Comparison of ENCODE assay signal across 13 mouse cellular contexts in genomic region chr1:81280978-81281377, GRCm38 (mm10).
DNase-seq lines count a peak whose midpoint lies in the region; ATAC-seq and TF ChIP-seq lines count a peak whose summit lies in the region.
"Had no signal": no experiment of that assay in that cellular context is flagged by ENCODE, and none has a peak within 500 bp of the region (broad histone marks: within the 10 kb centered on the region; RNA-seq: fewer than 3 reads in every experiment).

No protein-coding gene starts in this region.

- 0 out of 2 replicates have a peak, but pooled peaks cover 7% of the 10 kb centered on the region for H3K9me3 ChIP-seq in hindbrain, embryonic 10.5 days
- no peaks in the 10 kb centered on the region for H3K9me3 ChIP-seq in hindbrain, embryonic 12.5 days (replicated peaks)
- no peaks in the 10 kb centered on the region for H3K9me3 ChIP-seq in forebrain, embryonic 16.5 days (ENCODE audit: control insufficient read depth, low read length)
- H3K9me3 ChIP-seq in neural tube, embryonic 13.5 days = no peaks in the 10 kb centered on the region
- H3K9me3 ChIP-seq: stomach, embryonic 15.5 days had no signal

- H3K4me2 ChIP-seq in hindbrain, embryonic 12.5 days (replicated peaks) = no peak overlapping the region
- no peak overlapping the region for H3K4me2 ChIP-seq in forebrain, embryonic 16.5 days (ENCODE audit: low read length)
- no peak overlapping the region for H3K4me2 ChIP-seq in neural tube, embryonic 13.5 days
- H3K4me2 ChIP-seq: lung, embryonic 14.5 days; stomach, embryonic 15.5 days had no signal

- H3K4me1 ChIP-seq in hindbrain, embryonic 10.5 days (replicated peaks) = 0 out of 2 replicates have a peak, but pooled peaks cover 3% of the 10 kb centered on the region
- H3K4me1 ChIP-seq in hindbrain, embryonic 12.5 days = no peaks in the 10 kb centered on the region
- no peaks in the 10 kb centered on the region for H3K4me1 ChIP-seq in forebrain, embryonic 16.5 days (replicated peaks; ENCODE audit: control insufficient read depth, insufficient read depth, low read length)
- peaks cover 4% of the 10 kb centered on the region for H3K4me1 ChIP-seq in neural tube, embryonic 13.5 days (replicated peaks)
- H3K4me1 ChIP-seq: stomach, embryonic 15.5 days had no signal

- TF ChIP-seq CTCF in brain, embryonic 14.5 days (IDR thresholded peaks at IDR 0.05; ENCODE audit: borderline replicate concordance, extremely low read depth, insufficient read depth, insufficient read length) = no peak

- no peaks in the 10 kb centered on the region for H3K27me3 ChIP-seq in hindbrain, embryonic 10.5 days (ENCODE audit: insufficient read depth, poor library complexity, severe bottlenecking)
- no peaks in the 10 kb centered on the region for H3K27me3 ChIP-seq in hindbrain, embryonic 12.5 days
- H3K27me3 ChIP-seq in forebrain, embryonic 16.5 days (replicated peaks; ENCODE audit: control insufficient read depth, insufficient read depth, low read length) = no peaks in the 10 kb centered on the region
- no peaks in the 10 kb centered on the region for H3K27me3 ChIP-seq in neural tube, embryonic 13.5 days
- H3K27me3 ChIP-seq: stomach, embryonic 15.5 days had no signal

- no peak overlapping the region for H3K9ac ChIP-seq in hindbrain, embryonic 12.5 days
- no peak overlapping the region for H3K9ac ChIP-seq in forebrain, embryonic 16.5 days (replicated peaks; ENCODE audit: low read depth, low read length)
- no peak overlapping the region for H3K9ac ChIP-seq in neural tube, embryonic 13.5 days
- H3K9ac ChIP-seq: lung, embryonic 14.5 days; stomach, embryonic 15.5 days had no signal

- WGBS in hindbrain, embryonic 10.5 days = 40% methylated on average over 9 of the region's 9 CpGs
- WGBS in hindbrain, embryonic 12.5 days = 47% methylated on average over 9 of the region's 9 CpGs
- WGBS in forebrain, embryonic 16.5 days = 37% methylated on average over 9 of the region's 9 CpGs
- WGBS in neural tube, embryonic 13.5 days = 41% methylated on average over 9 of the region's 9 CpGs

- TF ChIP-seq POLR2A in brain, embryonic 14.5 days (IDR thresholded peaks at IDR 0.05; ENCODE audit: borderline replicate concordance, extremely low read depth, insufficient read depth, insufficient read length, poor library complexity, severe bottlenecking) = no peak

- no peak overlapping the region for H3K4me3 ChIP-seq in hindbrain, embryonic 10.5 days
- H3K4me3 ChIP-seq in hindbrain, embryonic 12.5 days = no peak overlapping the region
- no peak overlapping the region for H3K4me3 ChIP-seq in forebrain, embryonic 16.5 days (replicated peaks; ENCODE audit: low read length)
- H3K4me3 ChIP-seq in neural tube, embryonic 13.5 days = no peak overlapping the region
- H3K4me3 ChIP-seq: erythroblast, embryonic 14.5 days; stomach, embryonic 15.5 days had no signal

- H3K36me3 ChIP-seq in hindbrain, embryonic 10.5 days = no peaks in the 10 kb centered on the region
- no peaks in the 10 kb centered on the region for H3K36me3 ChIP-seq in hindbrain, embryonic 12.5 days
- no peaks in the 10 kb centered on the region for H3K36me3 ChIP-seq in forebrain, embryonic 16.5 days (ENCODE audit: control insufficient read depth, insufficient read depth)
- H3K36me3 ChIP-seq in neural tube, embryonic 13.5 days = no peaks in the 10 kb centered on the region
- H3K36me3 ChIP-seq: stomach, embryonic 15.5 days had no signal

- no peak for ATAC-seq in hindbrain, embryonic 12.5 days (ENCODE audit: low FRiP score)
- ATAC-seq in forebrain, embryonic 16.5 days = peak; percentile 79
- ATAC-seq in neural tube, embryonic 13.5 days (ENCODE audit: low read depth) = no peak

- H3K27ac ChIP-seq in hindbrain, embryonic 10.5 days = no peak overlapping the region
- H3K27ac ChIP-seq in hindbrain, embryonic 12.5 days = no peak overlapping the region
- H3K27ac ChIP-seq in forebrain, embryonic 16.5 days (ENCODE audit: low read length) = no peak overlapping the region
- H3K27ac ChIP-seq in neural tube, embryonic 13.5 days (replicated peaks) = 0 out of 2 replicates have a peak overlapping the region, but pooled peaks have one; percentile 14
- H3K27ac ChIP-seq: stomach, embryonic 15.5 days had no signal

- peak; percentile 4 for DNase-seq in hindbrain, embryonic 10.5 days (ENCODE audit: low spot score)
- peak; percentile 73 for DNase-seq in brain, embryonic 14.5 days (ENCODE audit: low read depth)
- DNase-seq in lung, postnatal 25 days (ENCODE audit: low spot score) = no peak
- DNase-seq in urinary bladder, adult 2 months (ENCODE audit: low spot score) = no peak
- DNase-seq: cerebellum, adult 11-12 months; kidney, postnatal 4 days; lung, embryonic 14.5 days; midbrain, embryonic 14.5 days had no signal

Comparison
In these comparisons a context has a peak if more than half of its experiments do, and no peak if none do; other contexts are left out.
1. DNase-seq: peak in hindbrain, embryonic 10.5 days (single experiment) and brain, embryonic 14.5 days (single experiment); none in lung, postnatal 25 days (single experiment) and urinary bladder, adult 2 months (single experiment).